Mouse (Mus musculus) ovary, postnatal 10 days (tissue): ENCODE data around the gene Olfr287.

ENCODE experiments used
- DNase-seq: peaks from one replicate; pipeline ENCODE4 v3.0.0; 2022; ENCODE audit warnings: low spot score

The Olfr287 gene

GRCm38 (mm10) chr15:98167645-98168621, 52.9 kb downstream of the Olfr287 start:
- no peak for DNase-seq

GRCm38 (mm10) chr15:98166963-98167644, 53.8 kb downstream of the Olfr287 start, which contains the start of gene Ccdc184:
Ccdc184 (plus strand) TSS chr15:98167158.
- DNase-seq = no peak

- no peak for DNase-seq
Observed at GRCm38 (mm10) chr15:98165525-98165924, 55.3 kb downstream of the Olfr287 start, which contains the start of gene Asb8. Asb8 (minus strand) TSS chr15:98165625.

GRCm38 (mm10) chr15:98162561-98162960, 58.3 kb downstream of the Olfr287 start:
- DNase-seq = no peak

GRCm38 (mm10) chr15:98161026-98161805, 59.6 kb downstream of the Olfr287 start:
- no peak for DNase-seq

GRCm38 (mm10) chr15:98157253-98157652, 63.6 kb downstream of the Olfr287 start:
- DNase-seq = no peak
